Mouse (Mus musculus) intestine, postnatal 0 days (tissue): ENCODE results near the gene Rhpn2. TPM values are rescaled to one million over a fixed set of nuclear protein-coding genes. Genes with fewer than 3 reads are reported as not detected.

Experiments used
- ATAC-seq: fragments of 200-750 bp; cut with Nextera tagmentation; 2 replicates; pipeline ENCODE4 v1.8.0; 2017; ENCODE audit warnings: mild to moderate bottlenecking, moderate TSS enrichment, moderate library complexity
- H3K27ac ChIP-seq: fragments of 300-500 bp; sonication (generic); 2 replicates; pipeline ENCODE4 v1.5.1; 2014; ENCODE audit warnings: mild to moderate bottlenecking, low read depth, low read length, moderate library complexity
- H3K27me3 ChIP-seq: fragments of 300-500 bp; sonication (generic); replicated peaks from 2 replicates; pipeline ENCODE4 v1.6.1; 2014; ENCODE audit warnings: low read length, mixed read lengths; ENCODE audit not compliant: control insufficient read depth, insufficient read depth
- H3K36me3 ChIP-seq: fragments of 300-500 bp; sonication (generic); 2 replicates; pipeline ENCODE4 v1.6.1; 2014; ENCODE audit warnings: mild to moderate bottlenecking, moderate library complexity; ENCODE audit not compliant: control insufficient read depth, insufficient read depth
- H3K4me1 ChIP-seq: fragments of 300-500 bp; sonication (generic); replicated peaks from 2 replicates; pipeline ENCODE4 v1.6.1; 2014; ENCODE audit warnings: antibody characterized with exemption, low read length, mixed read lengths; ENCODE audit not compliant: control insufficient read depth, insufficient read depth
- H3K4me2 ChIP-seq: fragments of 300-500 bp; sonication (generic); replicated peaks from 2 replicates; pipeline ENCODE4 v1.6.1; 2014; ENCODE audit warnings: low read depth, mild to moderate bottlenecking, moderate library complexity
- H3K4me3 ChIP-seq: fragments of 300-500 bp; sonication (generic); 2 replicates; pipeline ENCODE4 v1.5.1; 2014; ENCODE audit warnings: low read depth, low read length
- H3K9ac ChIP-seq: fragments of 300-500 bp; sonication (generic); 2 replicates; pipeline ENCODE4 v1.6.1; 2014; ENCODE audit warnings: mild to moderate bottlenecking, low read depth, low read length
- H3K9me3 ChIP-seq: fragments of 300-500 bp; sonication (generic); 2 replicates; pipeline ENCODE4 v1.6.1; 2016; ENCODE audit warnings: mixed run types; ENCODE audit not compliant: control insufficient read depth
- CTCF ChIP-seq: sonication (generic); IDR thresholded peaks from 2 replicates; pipeline ENCODE4 v1.5.1; 2016; ENCODE audit warnings: low read depth, mild to moderate bottlenecking, control low read depth, antibody characterized with exemption, moderate library complexity
- WGBS: fragments of 180-500 bp; shearing (Covaris S2); extraction: QIAGEN DNeasy Blood & Tissue Kit; methylation state at CpG from one replicate; pipeline ENCODE4 v1.1.7; 2014; 5-methylcytosine and 5-hydroxymethylcytosine counted together
- polyA plus RNA-seq: library from polyadenylated mRNA; unstranded; fragments of >200 nt; fragmentation: Nextera tagmentation; extraction: Ambion mirVana; gene quantifications from 2 replicates; pipeline ENCODE4 v1.2.1, GENCODE M21; 2015

Gene Rhpn2
- polyA plus RNA-seq, 1 experiment from 2014 or later: 63.3 TPM

DNA sequence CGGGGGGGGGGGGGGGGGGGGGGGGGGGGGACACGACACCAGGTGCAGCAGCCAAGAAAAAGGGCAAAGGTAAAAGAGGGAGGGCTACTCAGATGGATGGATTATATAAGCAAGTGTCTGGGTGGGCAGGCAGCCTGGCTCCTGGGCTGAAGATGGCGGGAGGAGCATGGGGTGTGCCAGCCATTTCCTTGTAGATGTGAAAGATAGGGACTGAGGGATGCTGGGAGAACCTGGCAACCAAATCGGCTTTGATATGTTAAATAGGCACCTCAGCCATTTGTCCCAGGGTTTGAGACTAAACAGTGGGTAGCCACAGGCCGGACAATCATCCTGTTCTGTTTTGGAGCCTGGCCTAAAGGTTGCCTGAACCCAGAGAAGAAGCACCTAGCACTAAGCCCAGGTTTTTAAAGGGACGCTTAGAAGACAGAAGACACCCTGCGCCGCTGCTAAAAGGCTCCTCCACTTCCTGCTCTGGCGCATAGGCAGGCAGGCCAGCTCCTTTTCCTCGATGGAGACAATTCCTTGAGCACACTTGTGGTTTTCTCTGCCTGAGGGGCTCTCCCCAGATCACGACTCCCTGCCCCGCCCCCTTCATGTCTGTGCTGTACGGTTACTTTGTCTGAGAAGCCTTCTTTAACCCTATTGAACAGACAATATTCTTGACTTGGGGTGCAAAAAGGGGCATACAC, 11.1 kb upstream of the Rhpn2 start:
- Histone ChIP-seq H3K27ac (no peak overlapping the region), H3K36me3 (no peaks in the 10 kb centered on the region), H3K9me3 (no peaks in the 10 kb centered on the region), H3K9ac (no peak overlapping the region), H3K4me1 (no peaks in the 10 kb centered on the region), H3K4me2 (peak overlapping the region; percentile 24), H3K27me3 (no peaks in the 10 kb centered on the region), H3K4me3 (no peak overlapping the region)
- ATAC-seq: no peak
- WGBS: 12% methylated on average over 11 of the region's 13 CpGs
- no peak for TF ChIP-seq CTCF

- no peak for ATAC-seq
- H3K9me3 ChIP-seq: no peaks in the 10 kb centered on the region
- H3K9ac ChIP-seq: no peak overlapping the region
- no peak for TF ChIP-seq CTCF
- 54% methylated on average over 3 of the region's 3 CpGs for WGBS
- H3K4me1 ChIP-seq: 0 out of 2 replicates have a peak, but pooled peaks cover 5% of the 10 kb centered on the region
- H3K36me3 ChIP-seq: no peaks in the 10 kb centered on the region
- no peaks in the 10 kb centered on the region for H3K27me3 ChIP-seq
- peak overlapping the region; percentile 23; the same call in 1 of the 2 replicates for H3K27ac ChIP-seq
- no peak overlapping the region for H3K4me3 ChIP-seq
- H3K4me2 ChIP-seq: no peak overlapping the region
These were observed 2.4 kb upstream of the Rhpn2 start for GRCm38 (mm10) chr7:35331590-35331989.

- under 1% methylated on average over 19 of the region's 19 CpGs for WGBS
- Histone ChIP-seq H3K4me2 (peak overlapping the region; percentile 82), H3K27ac (peak overlapping the region; percentile 90), H3K4me3 (peak overlapping the region; percentile 93), H3K4me1 (0 out of 2 replicates have a peak, but pooled peaks cover 5% of the 10 kb centered on the region), H3K9ac (peak overlapping the region; percentile 58), H3K9me3 (no peaks in the 10 kb centered on the region), H3K27me3 (no peaks in the 10 kb centered on the region), H3K36me3 (no peaks in the 10 kb centered on the region)
- ATAC-seq: no peak
- peak; percentile 41; the same call in 1 of the 2 replicates for TF ChIP-seq CTCF
These were observed 729 bp upstream of the Rhpn2 start for GRCm38 (mm10) chr7:35333231-35333651.

DNA sequence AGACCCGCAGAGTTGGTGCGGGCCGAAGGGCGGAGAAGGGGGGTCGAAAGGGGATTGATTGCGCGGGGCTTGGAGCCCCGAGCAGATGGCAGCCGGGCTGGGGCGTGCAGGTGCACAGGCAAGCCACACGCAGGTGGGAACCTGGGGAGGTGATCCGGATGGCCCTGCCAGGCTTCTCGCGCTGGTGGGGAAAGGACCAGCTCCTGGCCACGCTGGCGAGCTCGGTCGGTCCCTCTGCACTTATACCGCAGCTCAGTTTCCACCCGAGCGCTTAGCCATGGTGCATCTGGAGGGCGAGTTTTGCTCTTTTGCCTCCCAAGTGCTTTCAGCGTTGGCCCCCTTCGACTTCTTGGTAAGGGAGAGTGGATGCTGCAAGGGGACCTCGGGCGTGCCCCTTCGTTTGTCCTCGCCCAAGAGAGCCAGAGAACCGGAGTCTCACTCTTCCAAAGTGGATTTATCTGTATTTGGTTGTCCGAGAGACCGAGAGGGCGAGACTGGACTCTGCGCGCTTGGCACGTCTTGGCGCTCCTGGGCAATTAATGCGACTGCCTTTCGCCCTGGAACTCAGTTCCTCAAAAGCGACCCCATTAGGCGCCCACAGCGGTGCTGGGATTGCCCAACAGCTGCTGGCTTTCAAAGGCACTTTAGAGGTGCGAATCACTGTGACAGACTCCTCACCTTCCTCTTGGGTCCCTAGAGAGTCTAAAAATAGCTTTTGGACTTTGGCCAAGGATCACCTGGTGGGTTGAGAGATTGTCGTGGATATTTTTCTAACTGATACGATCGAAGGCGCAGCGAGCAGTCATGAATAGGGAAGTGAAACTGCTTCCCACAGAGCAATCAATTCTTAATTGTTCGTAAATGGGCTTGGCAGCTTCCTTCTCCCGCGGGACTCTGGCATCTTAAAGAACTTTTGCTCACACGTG, 820 bp downstream of the Rhpn2 start:
- peak overlapping the region; percentile 82 for H3K4me2 ChIP-seq
- no peaks in the 10 kb centered on the region for H3K36me3 ChIP-seq
- H3K4me1 ChIP-seq: 0 out of 2 replicates have a peak, but pooled peaks cover 5% of the 10 kb centered on the region
- no peaks in the 10 kb centered on the region for H3K27me3 ChIP-seq
- H3K27ac ChIP-seq: peak overlapping the region; percentile 95
- H3K4me3 ChIP-seq: peak overlapping the region; percentile 93
- H3K9ac ChIP-seq: peak overlapping the region; percentile 91
- no peaks in the 10 kb centered on the region for H3K9me3 ChIP-seq
- WGBS: under 1% methylated on average over 51 of the region's 51 CpGs
- ATAC-seq: peak; percentile 17
- TF ChIP-seq CTCF: no peak

DNA sequence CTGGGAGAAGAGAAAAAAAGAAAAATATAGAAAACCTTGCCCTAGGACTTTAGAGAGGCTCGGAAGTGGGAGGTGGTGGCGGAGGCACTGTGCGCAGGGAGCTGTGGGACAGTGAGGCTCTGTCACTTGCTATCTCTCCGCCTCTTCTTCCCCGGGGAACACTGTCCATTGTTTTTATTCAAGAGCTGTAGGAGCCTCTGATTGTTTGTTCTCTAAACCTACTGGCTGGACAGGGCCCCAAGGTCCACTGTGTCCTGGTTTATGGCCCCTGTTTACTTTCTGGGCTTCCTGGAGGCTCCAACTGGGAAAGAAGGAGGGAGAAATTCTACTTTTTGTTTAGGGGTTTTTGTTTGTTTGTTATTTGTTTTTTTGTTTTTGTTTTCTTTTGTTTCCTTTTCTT, 6.2 kb downstream of the Rhpn2 start:
- Histone ChIP-seq H3K27ac (peak overlapping the region; percentile 65), H3K4me1 (no peaks in the 10 kb centered on the region; the same call in 1 of the 2 replicates), H3K9ac (no peak overlapping the region), H3K36me3 (0 out of 2 replicates have a peak, but pooled peaks cover under 1% of the 10 kb centered on the region), H3K4me2 (peak overlapping the region; percentile 49), H3K4me3 (no peak overlapping the region), H3K9me3 (no peaks in the 10 kb centered on the region), H3K27me3 (no peaks in the 10 kb centered on the region)
- TF ChIP-seq CTCF: no peak
- no peak for ATAC-seq
- WGBS: 18% methylated on average over 5 of the region's 5 CpGs

- H3K9me3 ChIP-seq: no peaks in the 10 kb centered on the region
- peak overlapping the region; percentile 65 for H3K27ac ChIP-seq
- H3K4me1 ChIP-seq: peaks cover 2% of the 10 kb centered on the region
- no peak overlapping the region for H3K9ac ChIP-seq
- ATAC-seq: peak; percentile 66
- H3K4me2 ChIP-seq: peak overlapping the region; percentile 41; the same call in 1 of the 2 replicates
- no peaks in the 10 kb centered on the region for H3K27me3 ChIP-seq
- H3K4me3 ChIP-seq: no peak overlapping the region
- WGBS: 37% methylated on average over 6 of the region's 6 CpGs
- 0 out of 2 replicates have a peak, but pooled peaks have one; percentile 7 for TF ChIP-seq CTCF
- H3K36me3 ChIP-seq: peaks cover 7% of the 10 kb centered on the region; the same call in 1 of the 2 replicates
These were observed 7.3 kb downstream of the Rhpn2 start for GRCm38 (mm10) chr7:35341282-35341681.
